Mouse (Mus musculus): ENCODE measurements at regions not wholly inside any gene's neighbourhood (a gene's known extent, or its start where the extent isn't known, plus 50 kb on each side); places are given as distances from the start of the nearest gene placed in this dataset.

DNA sequence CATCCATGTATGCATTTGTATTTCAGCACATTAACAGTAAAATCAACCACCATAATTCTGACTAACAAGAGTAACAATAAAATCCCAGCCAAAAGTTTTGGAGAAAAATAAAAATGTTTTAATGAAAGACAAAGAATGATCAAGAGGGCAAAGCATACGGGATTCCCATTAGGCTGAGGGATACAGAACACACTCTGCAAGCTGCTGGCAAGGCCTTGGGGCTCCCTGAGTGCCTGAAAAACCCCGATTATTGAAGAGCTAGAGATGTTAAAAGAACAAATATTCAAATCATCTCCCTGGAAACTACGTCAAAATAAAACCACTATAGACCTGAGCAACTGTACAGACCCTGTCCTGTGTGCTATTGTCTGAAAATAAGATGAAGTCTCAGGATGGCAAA lies 433.5 kb upstream of the B3galt2 start:
- peaks cover 6% of the 10 kb centered on the region for H3K4me1 ChIP-seq (replicated peaks; ENCODE audit: control insufficient read depth, insufficient read depth, low read length)
- no peak overlapping the region for H3K4me3 ChIP-seq (ENCODE audit: control insufficient read depth, insufficient read depth, low read length)
- TF ChIP-seq POLR2A (IDR thresholded peaks at IDR 0.05; ENCODE audit: control insufficient read depth, extremely low read depth, insufficient read depth, low read length, poor library complexity) (no peak), CTCF (IDR thresholded peaks at IDR 0.05; ENCODE audit: borderline replicate concordance, control insufficient read depth, extremely low read depth, insufficient read depth, low read length, poor library complexity) (no peak)
- no peak overlapping the region for H3K27ac ChIP-seq (ENCODE audit: control insufficient read depth, insufficient read depth, low read length)
- DNase-seq: no peak
- no peaks in the 10 kb centered on the region for H3K27me3 ChIP-seq (ENCODE audit: control insufficient read depth, insufficient read depth, low read length)
- WGBS: 93% methylated on average over 3 of the region's 3 CpGs
- no peaks in the 10 kb centered on the region for H3K36me3 ChIP-seq (ENCODE audit: control insufficient read depth, insufficient read depth, low read length)

DNA sequence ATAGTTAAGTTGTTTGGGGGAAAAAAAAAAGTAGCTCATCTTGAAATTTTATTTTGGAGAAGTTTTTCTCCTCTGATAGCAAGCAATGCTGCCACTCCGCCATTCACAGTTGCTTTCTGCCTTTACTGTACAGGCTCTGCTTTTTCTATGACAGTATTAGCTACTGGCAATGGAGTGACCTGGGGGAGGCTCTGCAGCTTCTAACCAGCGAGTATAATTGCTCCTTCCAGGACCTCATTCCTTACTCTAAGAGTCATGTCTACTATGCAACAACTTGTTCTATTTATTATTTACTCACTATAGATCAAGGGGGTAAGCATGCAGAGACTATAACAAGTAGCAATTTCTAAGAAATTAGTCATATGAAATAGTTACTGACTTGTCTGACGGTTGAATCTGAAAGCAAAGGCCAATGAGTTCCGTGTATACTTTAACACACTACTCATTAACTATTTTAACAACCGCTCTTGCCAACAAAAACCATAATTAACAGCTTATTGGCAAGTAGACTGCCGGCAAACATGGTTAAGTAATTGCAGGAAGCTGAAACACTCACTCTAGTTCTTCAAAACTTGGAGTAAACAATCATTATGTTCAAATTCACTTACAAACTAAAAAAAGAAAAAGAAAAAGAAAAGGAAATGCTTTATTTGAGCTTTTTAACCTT lies 432.9 kb upstream of the B3galt2 start:
- H3K36me3 ChIP-seq (ENCODE audit: control insufficient read depth, insufficient read depth, low read length): no peaks in the 10 kb centered on the region
- no peak for DNase-seq
- no peaks in the 10 kb centered on the region for H3K27me3 ChIP-seq (ENCODE audit: control insufficient read depth, insufficient read depth, low read length)
- H3K4me1 ChIP-seq (replicated peaks; ENCODE audit: control insufficient read depth, insufficient read depth, low read length): peaks cover 2% of the 10 kb centered on the region
- no peak overlapping the region for H3K4me3 ChIP-seq (ENCODE audit: control insufficient read depth, insufficient read depth, low read length)
- H3K27ac ChIP-seq (ENCODE audit: control insufficient read depth, insufficient read depth, low read length): no peak overlapping the region
- TF ChIP-seq POLR2A (IDR thresholded peaks at IDR 0.05; ENCODE audit: control insufficient read depth, extremely low read depth, insufficient read depth, low read length, poor library complexity) (no peak), CTCF (IDR thresholded peaks at IDR 0.05; ENCODE audit: borderline replicate concordance, control insufficient read depth, extremely low read depth, insufficient read depth, low read length, poor library complexity) (no peak)
- 84% methylated on average over 6 of the region's 6 CpGs for WGBS

DNA sequence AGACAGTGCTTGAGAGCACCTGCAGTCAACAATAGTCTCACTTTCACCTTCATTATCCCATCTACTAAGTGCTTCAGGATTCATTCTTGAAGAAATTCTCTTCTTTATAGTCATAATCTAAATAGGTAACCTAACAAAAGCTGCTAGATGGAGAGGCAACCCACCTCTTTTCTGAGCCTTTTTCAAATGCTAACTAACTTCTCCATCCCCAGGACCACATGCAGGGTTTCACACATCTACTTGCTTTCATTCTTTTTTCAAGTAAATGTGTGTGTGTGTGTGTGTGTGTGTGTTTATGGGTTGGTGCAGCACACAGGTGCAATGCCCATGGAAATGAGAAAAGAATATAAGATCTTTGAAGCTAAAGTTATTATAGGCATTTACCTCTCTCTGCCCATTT lies 423.1 kb upstream of the B3galt2 start:
- H3K36me3 ChIP-seq (ENCODE audit: control insufficient read depth, insufficient read depth, low read length): no peaks in the 10 kb centered on the region
- H3K4me3 ChIP-seq (ENCODE audit: control insufficient read depth, insufficient read depth, low read length): no peak overlapping the region
- DNase-seq: no peak
- H3K4me1 ChIP-seq (replicated peaks; ENCODE audit: control insufficient read depth, insufficient read depth, low read length): no peaks in the 10 kb centered on the region
- TF ChIP-seq CTCF (IDR thresholded peaks at IDR 0.05; ENCODE audit: borderline replicate concordance, control insufficient read depth, extremely low read depth, insufficient read depth, low read length, poor library complexity) (no peak), POLR2A (IDR thresholded peaks at IDR 0.05; ENCODE audit: control insufficient read depth, extremely low read depth, insufficient read depth, low read length, poor library complexity) (no peak)
- H3K27ac ChIP-seq (ENCODE audit: control insufficient read depth, insufficient read depth, low read length): no peak overlapping the region
- H3K27me3 ChIP-seq (ENCODE audit: control insufficient read depth, insufficient read depth, low read length): no peaks in the 10 kb centered on the region

DNA sequence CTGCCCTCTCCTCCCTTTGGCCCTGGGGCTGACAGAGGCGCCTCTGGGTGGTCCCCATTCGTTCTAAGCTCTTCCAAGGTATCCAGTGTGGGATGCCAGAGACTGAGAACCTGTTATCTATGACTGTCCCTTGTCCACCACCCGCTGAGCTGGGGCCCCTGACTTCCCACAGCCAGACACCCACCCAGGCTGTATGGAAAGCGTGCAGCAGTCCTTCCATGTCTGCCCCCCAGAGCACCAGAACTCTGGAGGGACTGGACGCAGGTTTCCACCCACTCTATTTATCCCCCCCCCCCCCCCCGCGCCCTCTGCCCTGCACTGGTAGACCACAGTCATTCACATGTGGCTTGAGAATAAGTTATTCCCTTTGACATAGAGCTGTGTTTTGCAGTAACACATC lies 408.5 kb upstream of the B3galt2 start:
- 90% methylated on average over 7 of the region's 7 CpGs for WGBS
- TF ChIP-seq POLR2A (IDR thresholded peaks at IDR 0.05; ENCODE audit: control insufficient read depth, extremely low read depth, insufficient read depth, low read length, poor library complexity): no peak

DNA sequence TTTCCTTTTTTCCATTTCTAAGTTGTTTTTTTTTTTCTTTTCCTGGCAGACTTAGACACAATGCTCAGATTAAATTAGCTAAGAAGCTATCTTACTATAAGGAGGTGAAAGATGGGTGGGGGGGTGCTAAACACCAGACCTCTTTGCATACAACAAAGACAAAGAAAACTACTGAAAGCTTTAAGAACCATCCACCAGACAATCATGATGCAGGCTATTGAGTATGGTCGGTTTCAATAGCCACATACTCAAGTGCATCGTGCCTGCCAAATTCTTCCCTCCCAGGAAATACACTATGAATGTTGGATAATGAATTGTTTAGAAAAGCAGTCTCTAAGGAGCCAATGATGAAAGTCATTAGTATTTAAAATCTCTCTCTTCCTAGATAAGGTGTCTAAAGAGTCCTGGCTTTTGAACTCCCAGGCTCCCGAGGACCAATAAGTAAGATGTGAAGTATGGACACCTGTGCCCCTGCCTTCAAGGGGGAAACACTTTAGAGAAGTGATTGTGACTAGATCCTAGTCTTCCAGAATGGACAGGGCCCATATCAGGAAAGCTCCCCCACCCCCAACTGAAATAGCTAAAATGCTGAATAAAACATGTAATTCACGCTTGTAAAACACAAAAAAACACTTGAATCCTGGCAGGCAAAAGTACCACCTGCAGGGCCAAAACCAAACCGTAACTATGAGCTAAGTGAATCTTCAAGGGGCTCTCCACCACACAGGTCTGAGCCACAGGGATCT lies 381.8 kb upstream of the B3galt2 start:
- Histone ChIP-seq H3K27me3 (ENCODE audit: control insufficient read depth, insufficient read depth, low read length) (no peaks in the 10 kb centered on the region), H3K36me3 (ENCODE audit: control insufficient read depth, insufficient read depth, low read length) (no peaks in the 10 kb centered on the region), H3K4me1 (replicated peaks; ENCODE audit: control insufficient read depth, insufficient read depth, low read length) (no peaks in the 10 kb centered on the region), H3K4me3 (ENCODE audit: control insufficient read depth, insufficient read depth, low read length) (no peak overlapping the region), H3K27ac (ENCODE audit: control insufficient read depth, insufficient read depth, low read length) (no peak overlapping the region)
- 90% methylated on average over 5 of the region's 5 CpGs for WGBS
- DNase-seq: no peak
- TF ChIP-seq POLR2A (IDR thresholded peaks at IDR 0.05; ENCODE audit: control insufficient read depth, extremely low read depth, insufficient read depth, low read length, poor library complexity) (no peak), CTCF (IDR thresholded peaks at IDR 0.05; ENCODE audit: borderline replicate concordance, control insufficient read depth, extremely low read depth, insufficient read depth, low read length, poor library complexity) (no peak)

More for the DNA sequence above, 408.5 kb upstream of the B3galt2 start:
- Histone ChIP-seq H3K4me1 (replicated peaks; ENCODE audit: control insufficient read depth, insufficient read depth, low read length) (no peaks in the 10 kb centered on the region), H3K27me3 (ENCODE audit: control insufficient read depth, insufficient read depth, low read length) (no peaks in the 10 kb centered on the region), H3K27ac (ENCODE audit: control insufficient read depth, insufficient read depth, low read length) (no peak overlapping the region), H3K36me3 (ENCODE audit: control insufficient read depth, insufficient read depth, low read length) (no peaks in the 10 kb centered on the region), H3K4me3 (ENCODE audit: control insufficient read depth, insufficient read depth, low read length) (no peak overlapping the region)
- no peak for DNase-seq

DNA sequence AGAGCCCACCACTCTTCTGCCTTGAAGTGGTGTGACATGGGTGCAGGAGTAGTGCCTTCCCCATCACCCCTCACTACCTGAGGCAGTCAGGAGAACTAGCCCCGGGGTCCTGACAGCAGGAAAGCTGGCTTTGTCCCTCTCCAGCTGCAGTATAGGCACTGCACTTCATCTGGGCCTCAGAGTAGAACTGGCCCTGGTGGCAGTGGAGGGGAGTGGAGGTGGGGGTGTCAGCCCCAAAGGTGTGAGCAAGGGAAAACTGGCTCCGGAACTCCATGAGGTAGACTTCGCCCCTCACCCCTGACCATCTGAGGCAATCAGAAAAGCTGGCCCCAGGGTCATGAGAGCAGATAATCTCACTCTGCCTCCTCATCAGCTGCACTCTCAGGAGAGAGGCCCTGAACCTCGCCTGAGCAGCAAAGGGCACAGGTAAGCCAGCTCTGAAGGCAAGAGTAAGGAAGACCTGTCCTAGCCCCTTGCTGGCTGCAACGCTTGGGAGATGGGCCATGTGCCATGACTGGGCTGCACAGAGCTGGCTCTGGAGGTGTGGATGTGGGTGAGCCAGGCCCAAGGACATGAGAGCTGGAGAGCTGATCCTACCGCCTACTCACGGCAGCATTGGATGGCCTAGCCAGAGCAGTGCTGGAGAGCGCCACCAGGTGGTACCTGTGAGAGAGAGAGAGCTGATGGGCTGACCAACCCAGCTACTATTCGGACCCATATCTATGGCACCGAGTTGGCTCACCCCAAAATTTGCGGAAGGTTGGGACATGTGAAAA lies 377.0 kb upstream of the B3galt2 start:
- Histone ChIP-seq H3K36me3 (ENCODE audit: control insufficient read depth, insufficient read depth, low read length) (no peaks in the 10 kb centered on the region), H3K4me1 (replicated peaks; ENCODE audit: control insufficient read depth, insufficient read depth, low read length) (no peaks in the 10 kb centered on the region), H3K4me3 (ENCODE audit: control insufficient read depth, insufficient read depth, low read length) (no peak overlapping the region), H3K27me3 (ENCODE audit: control insufficient read depth, insufficient read depth, low read length) (no peaks in the 10 kb centered on the region), H3K27ac (ENCODE audit: control insufficient read depth, insufficient read depth, low read length) (no peak overlapping the region)
- no peak for DNase-seq
- WGBS: 94% methylated on average over 11 of the region's 11 CpGs
- TF ChIP-seq POLR2A (IDR thresholded peaks at IDR 0.05; ENCODE audit: control insufficient read depth, extremely low read depth, insufficient read depth, low read length, poor library complexity) (no peak), CTCF (IDR thresholded peaks at IDR 0.05; ENCODE audit: borderline replicate concordance, control insufficient read depth, extremely low read depth, insufficient read depth, low read length, poor library complexity) (no peak)
